Mouse (Mus musculus) adrenal gland, adult (tissue): ENCODE results near the gene Rab42.
A peak's percentile ranks its signal among the peaks of the same experiment; 100 is the strongest.
"Not testable (repeated sequence)": the region's sequence is repeated elsewhere in the genome, so short reads cannot be mapped to it uniquely, and the experiment has no call there.

ENCODE experiments used
- DNase-seq, 2 experiments: peaks; one replicate each; pipeline ENCODE4 v3.0.0; 2022 to 2023; ENCODE audit warnings: low spot score in 1 of 2; ENCODE audit not compliant: inconsistent age in 2 of 2

Gene Rab42

GRCm38 (mm10) chr4:132312627-132313026 is 9.4 kb upstream of the Rab42 start:
- no peak for DNase-seq

- DNase-seq: no peak
Observed at GRCm38 (mm10) chr4:132311801-132312200, 8.6 kb upstream of the Rab42 start.

GRCm38 (mm10) chr4:132311209-132311608 is 8.0 kb upstream of the Rab42 start:
- no peak for DNase-seq

- peak; percentile 33 to 81 for DNase-seq
Observed at GRCm38 (mm10) chr4:132309849-132310472, 6.8 kb upstream of the Rab42 start.

- peak; percentile 29 to 77 for DNase-seq
Observed at GRCm38 (mm10) chr4:132309140-132309848, 6.1 kb upstream of the Rab42 start.

GRCm38 (mm10) chr4:132308437-132309139 is 5.4 kb upstream of the Rab42 start:
- DNase-seq: peak; percentile 92 to 97

GRCm38 (mm10) chr4:132306004-132306403 is 2.8 kb upstream of the Rab42 start:
- no peak for DNase-seq

- no peak for DNase-seq
Observed at GRCm38 (mm10) chr4:132305276-132305675, 2.1 kb upstream of the Rab42 start.

GRCm38 (mm10) chr4:132303484-132303883 is 299 bp upstream of the Rab42 start:
- DNase-seq: not testable (repeated sequence)

- DNase-seq: peak; percentile 26 to 47
Observed at GRCm38 (mm10) chr4:132301965-132302938, 933 bp downstream of the Rab42 start.

GRCm38 (mm10) chr4:132301486-132301885 is 1.7 kb downstream of the Rab42 start:
- peak; percentile 31 to 84 for DNase-seq

- DNase-seq: no peak
Observed at GRCm38 (mm10) chr4:132299849-132300248, 3.3 kb downstream of the Rab42 start.

GRCm38 (mm10) chr4:132295696-132296390 is 7.3 kb downstream of the Rab42 start:
- peak in 1 of 2 experiments; percentile 71 for DNase-seq

GRCm38 (mm10) chr4:132293682-132294240 is 9.4 kb downstream of the Rab42 start:
- DNase-seq: no peak

GRCm38 (mm10) chr4:132292988-132293387 is 10.2 kb downstream of the Rab42 start:
- peak; percentile 44 to 76 for DNase-seq

- DNase-seq: no peak
Observed at GRCm38 (mm10) chr4:132291624-132292335, 11.4 kb downstream of the Rab42 start.

- DNase-seq: no peak
Observed at GRCm38 (mm10) chr4:132291056-132291455, 12.1 kb downstream of the Rab42 start.

GRCm38 (mm10) chr4:132288840-132289239 is 14.3 kb downstream of the Rab42 start:
- not testable (repeated sequence) for DNase-seq

GRCm38 (mm10) chr4:132275949-132276348 is 27.2 kb downstream of the Rab42 start:
- no peak for DNase-seq
